In genomic region chr7:16950861-16951635, GRCm38 (mm10) we compare ENCODE assay signal across 8 mouse cellular contexts. TPM values are rescaled to one million over a fixed set of nuclear protein-coding genes. Genes with fewer than 3 reads are reported as not detected.
DNase-seq lines count a peak whose midpoint lies in the region; ATAC-seq and TF ChIP-seq lines count a peak whose summit lies in the region.

No protein-coding gene starts in this region.

- H3K4me2 ChIP-seq in hindbrain, embryonic 14.5 days (replicated peaks): no peak overlapping the region

- no peaks in the 10 kb centered on the region for H3K9me3 ChIP-seq in hindbrain, embryonic 14.5 days (ENCODE audit: control insufficient read depth, low read length)

- DNase-seq in NIH3T3 (ENCODE audit: low read depth): peak; percentile 86
- DNase-seq in cerebellum, adult 9-11 months: peak; percentile 87
- peak; percentile 78 to 84 for DNase-seq in frontal cortex, postnatal 36 days (ENCODE audit: low spot score in 2 of 2)
- DNase-seq in hindbrain, embryonic 14.5 days (ENCODE audit: low spot score): peak; percentile 88
- DNase-seq in left cerebral cortex, adult 2 months (ENCODE audit: extremely low spot score in 1 of 2, low spot score in 2 of 2): peak; percentile 83 to 84
- DNase-seq in right cerebral cortex, adult 2 months (ENCODE audit: low spot score in 2 of 2): peak; percentile 83 to 88
- DNase-seq in urinary bladder, postnatal 14 days (ENCODE audit: low spot score): peak; percentile 75

- 33% methylated on average over 18 of the region's 18 CpGs for WGBS in hindbrain, embryonic 14.5 days

- peak; percentile 39 for ATAC-seq in hindbrain, embryonic 14.5 days (ENCODE audit: low FRiP score)
- ATAC-seq in megakaryocyte, adult 5-6 weeks (ENCODE audit: poor library complexity, severe bottlenecking): peak; percentile 97

- H3K9ac ChIP-seq in hindbrain, embryonic 14.5 days: no peak overlapping the region

- peak; percentile 87 for TF ChIP-seq CTCF in left cerebral cortex, adult 2 months (IDR thresholded peaks at IDR 0.05)

- 0 out of 2 replicates have a peak, but pooled peaks cover 3% of the 10 kb centered on the region for H3K27me3 ChIP-seq in hindbrain, embryonic 14.5 days (ENCODE audit: control insufficient read depth, insufficient read depth, low read length)

- peak overlapping the region; percentile 96; the same call in 1 of the 2 replicates for H3K27ac ChIP-seq in hindbrain, embryonic 14.5 days
- H3K27ac ChIP-seq in left cerebral cortex, adult 2 months: peak overlapping the region; percentile 3; the same call in 1 of the 2 replicates

- H3K36me3 ChIP-seq in hindbrain, embryonic 14.5 days (replicated peaks; ENCODE audit: control insufficient read depth, insufficient read depth): peaks cover 8% of the 10 kb centered on the region

- intact Hi-C loops in left cerebral cortex, adult 2 months (cut with DNase I): loop anchor here (1.0 kb wide), 3 partner anchors 19 to 115 kb away; no protein-coding TSS in a partner anchor

- H3K4me1 ChIP-seq in hindbrain, embryonic 14.5 days (replicated peaks; ENCODE audit: control insufficient read depth, insufficient read depth, low read length): peaks cover 37% of the 10 kb centered on the region

- no peak overlapping the region for H3K4me3 ChIP-seq in hindbrain, embryonic 14.5 days (replicated peaks; ENCODE audit: low read length)
- no peak overlapping the region for H3K4me3 ChIP-seq in left cerebral cortex, adult 2 months

RNA-seq across cellular contexts. Expression of gene Pnmal2, which starts 6.6 kb away (rescaled TPM):
- 96.1 and 96.4 TPM in 2 replicates for polyA plus RNA-seq in hindbrain, embryonic 14.5 days (2014; fragmentation: Nextera tagmentation; extraction: Ambion mirVana)
- total RNA-seq in left cerebral cortex, adult 2 months (2021): 100 to 1,000 TPM; 304 to 311 TPM
- total RNA-seq in megakaryocyte, adult 5-6 weeks (2015): not detected in 2 replicates
- total RNA-seq in megakaryocyte, adult 5-6 weeks (2017): not detected in 2 replicates

RNA-seq across cellular contexts. Expression of gene Pnmal1, which starts 8.4 kb away (rescaled TPM):
- 52.1 and 63.2 TPM in 2 replicates for polyA plus RNA-seq in hindbrain, embryonic 14.5 days (2014; fragmentation: Nextera tagmentation; extraction: Ambion mirVana)
- 100 to 1,000 TPM; 106 to 118 TPM for total RNA-seq in left cerebral cortex, adult 2 months (2021)
- not detected in 2 replicates for total RNA-seq in megakaryocyte, adult 5-6 weeks (2015)
- total RNA-seq in megakaryocyte, adult 5-6 weeks (2017): not detected in 2 replicates

RNA-seq across cellular contexts. Expression of gene Calm3, which starts 27.1 kb away (rescaled TPM):
- 510 and 527 TPM in 2 replicates for polyA plus RNA-seq in hindbrain, embryonic 14.5 days (2014; fragmentation: Nextera tagmentation; extraction: Ambion mirVana)
- total RNA-seq in left cerebral cortex, adult 2 months (2021): 1,000 to 10,000 TPM; 1,732 to 1,834 TPM
- total RNA-seq in megakaryocyte, adult 5-6 weeks (2015): 113 and 140 TPM in 2 replicates
- 322 and 392 TPM in 2 replicates for total RNA-seq in megakaryocyte, adult 5-6 weeks (2017)

RNA-seq across cellular contexts. Expression of gene Gm42372, which starts 31.8 kb away (rescaled TPM):
- polyA plus RNA-seq in hindbrain, embryonic 14.5 days (2014; fragmentation: Nextera tagmentation; extraction: Ambion mirVana): 7.6 and 7.8 TPM in 2 replicates
- 10 to 100 TPM; 62.3 to 67.7 TPM for total RNA-seq in left cerebral cortex, adult 2 months (2021)
- total RNA-seq in megakaryocyte, adult 5-6 weeks (2015): 0.18 TPM in 1 of 2 replicates, not detected in the other
- total RNA-seq in megakaryocyte, adult 5-6 weeks (2017): 0.04 and 0.11 TPM in 2 replicates

RNA-seq across cellular contexts. Expression of gene Ccdc8, which starts 41.5 kb away (rescaled TPM):
- polyA plus RNA-seq in hindbrain, embryonic 14.5 days (2014; fragmentation: Nextera tagmentation; extraction: Ambion mirVana): 4.4 and 5.4 TPM in 2 replicates
- 1 to 10 TPM; 2.2 to 2.4 TPM for total RNA-seq in left cerebral cortex, adult 2 months (2021)
- total RNA-seq in megakaryocyte, adult 5-6 weeks (2015): 0.02 and 0.07 TPM in 2 replicates
- total RNA-seq in megakaryocyte, adult 5-6 weeks (2017): 0.40 and 0.69 TPM in 2 replicates

Comparison
In these comparisons a context has a peak if more than half of its experiments do, and no peak if none do; other contexts are left out.
1. RNA of gene Pnmal2, which starts 6.6 kb away (total RNA-seq): 304 to 311 TPM in left cerebral cortex, adult 2 months; not detected in megakaryocyte, adult 5-6 weeks; every median in the first group is over 100 times any median in the second.
2. RNA of gene Pnmal1, which starts 8.4 kb away (total RNA-seq): 106 to 118 TPM in left cerebral cortex, adult 2 months; not detected in megakaryocyte, adult 5-6 weeks; every median in the first group is over 100 times any median in the second.
3. RNA of gene Calm3, which starts 27.1 kb away (total RNA-seq): 1,732 to 1,834 TPM in left cerebral cortex, adult 2 months; 113 to 392 TPM in megakaryocyte, adult 5-6 weeks; every median in the first group is over 4 times any median in the second.
4. Peak in every context shown above with its lines, with median percentiles within 50 percentile points of each other: DNase-seq.